Mouse (Mus musculus) liver, adult 2 months (tissue): ENCODE data around the gene Ebf1. TPM values are rescaled to one million over a fixed set of nuclear protein-coding genes. Genes with fewer than 3 reads are reported as not detected.

ENCODE experiments used
- DNase-seq: peaks from one replicate; pipeline ENCODE4 v3.0.0-alpha.2; 2011; ENCODE audit warnings: low read depth, low spot score; ENCODE audit errors: extremely low read depth
- H3K27ac ChIP-seq: fragments of 200-500 bp; replicated peaks from 2 replicates; pipeline ENCODE4 v1.5.1; 2012; ENCODE audit warnings: low read depth, mild to moderate bottlenecking, control low read depth, inconsistent platforms, low read length; ENCODE audit not compliant: insufficient read depth
- H3K27me3 ChIP-seq: fragments of 200-500 bp; 2 replicates; pipeline ENCODE4 v1.6.1; 2012; ENCODE audit warnings: mild to moderate bottlenecking, moderate library complexity, low read length, inconsistent platforms; ENCODE audit not compliant: control insufficient read depth, insufficient read depth
- H3K36me3 ChIP-seq: fragments of 200-500 bp; 2 replicates; pipeline ENCODE4 v1.6.1; 2012; ENCODE audit warnings: low read length, inconsistent platforms; ENCODE audit not compliant: control insufficient read depth, insufficient read depth
- H3K4me1 ChIP-seq: fragments of 200-500 bp; 2 replicates; pipeline ENCODE4 v1.6.1; 2011; ENCODE audit warnings: low read length; ENCODE audit not compliant: control insufficient read depth, insufficient read depth
- H3K4me3 ChIP-seq: fragments of 200-500 bp; 2 replicates; pipeline ENCODE4 v1.5.1; 2011; ENCODE audit warnings: low read depth, mild to moderate bottlenecking, control low read depth, low read length, moderate library complexity; ENCODE audit not compliant: insufficient read depth
- H3K79me2 ChIP-seq: fragments of 200-500 bp; 2 replicates; pipeline ENCODE4 v1.6.1; 2012; ENCODE audit warnings: inconsistent platforms, mild to moderate bottlenecking, low read length, moderate library complexity; ENCODE audit not compliant: control insufficient read depth, insufficient read depth
- H3K9ac ChIP-seq: fragments of 200-500 bp; 2 replicates; pipeline ENCODE4 v1.6.1; 2012; ENCODE audit warnings: low read depth, mild to moderate bottlenecking, control low read depth, inconsistent platforms, low read length
- CTCF ChIP-seq: fragments of 200-500 bp; IDR thresholded peaks from 2 replicates; pipeline ENCODE4 v1.5.1; 2011; ENCODE audit warnings: low read depth, low read length, control low read depth
- POLR2A ChIP-seq: fragments of 200-500 bp; IDR thresholded peaks from 2 replicates; pipeline ENCODE4 v1.6.1; 2011; ENCODE audit warnings: low read length, control low read depth; ENCODE audit not compliant: insufficient read depth; ENCODE audit errors: extremely low read depth
- WGBS: fragments of 180-500 bp; shearing (Covaris S2); methylation state at CpG from one replicate; pipeline ENCODE4 v1.1.7; 2018; 5-methylcytosine and 5-hydroxymethylcytosine counted together
- polyA plus RNA-seq: library from polyadenylated mRNA; depleted of rRNA; stranded (reverse); fragments of >200 nt; gene quantifications from 2 replicates; pipeline ENCODE4 v1.2.3, GENCODE M21; 2012
- total RNA-seq: library from RNA; depleted of rRNA; stranded (reverse); fragments of >200 nt; gene quantifications from 2 replicates; pipeline ENCODE4 v1.2.3, GENCODE M21; 2014

Gene Ebf1
- total and polyA plus RNA-seq, 2 experiments: 0.23 to 0.37 TPM

GRCm38 (mm10) chr11:44873876-44874275, 256.8 kb downstream of the Ebf1 start:
- TF ChIP-seq POLR2A (no peak), CTCF (no peak)
- 39% methylated on average over 1 of the region's 1 CpGs for WGBS
- no peak for DNase-seq
- Histone ChIP-seq H3K4me3 (no peak overlapping the region), H3K27ac (no peak overlapping the region), H3K36me3 (no peaks in the 10 kb centered on the region), H3K4me1 (no peaks in the 10 kb centered on the region), H3K9ac (no peak overlapping the region), H3K79me2 (no peaks in the 10 kb centered on the region), H3K27me3 (no peaks in the 10 kb centered on the region)

- no peak overlapping the region for H3K4me3 ChIP-seq
- H3K79me2 ChIP-seq: no peaks in the 10 kb centered on the region
- H3K27ac ChIP-seq: no peak overlapping the region
- H3K36me3 ChIP-seq: no peaks in the 10 kb centered on the region
- H3K9ac ChIP-seq: no peak overlapping the region
- no peaks in the 10 kb centered on the region for H3K27me3 ChIP-seq
- WGBS: 85% methylated on average over 3 of the region's 3 CpGs
- DNase-seq: no peak
- no peak for TF ChIP-seq POLR2A
- TF ChIP-seq CTCF: no peak
- no peaks in the 10 kb centered on the region for H3K4me1 ChIP-seq
These were observed 258.1 kb downstream of the Ebf1 start for GRCm38 (mm10) chr11:44875171-44875570.

GRCm38 (mm10) chr11:44881056-44881683, 264.1 kb downstream of the Ebf1 start:
- 48% methylated on average over 9 of the region's 9 CpGs for WGBS
- no peak for DNase-seq

GRCm38 (mm10) chr11:44882476-44882970, 265.4 kb downstream of the Ebf1 start:
- Histone ChIP-seq H3K4me1 (no peaks in the 10 kb centered on the region), H3K36me3 (no peaks in the 10 kb centered on the region), H3K79me2 (no peaks in the 10 kb centered on the region), H3K4me3 (no peak overlapping the region), H3K27ac (no peak overlapping the region), H3K27me3 (no peaks in the 10 kb centered on the region; the same call in 1 of the 2 replicates), H3K9ac (no peak overlapping the region)
- DNase-seq: no peak
- 90% methylated on average over 4 of the region's 4 CpGs for WGBS
- TF ChIP-seq CTCF: no peak
- no peak for TF ChIP-seq POLR2A

More at GRCm38 (mm10) chr11:44881056-44881683, 264.1 kb downstream of the Ebf1 start:
- Histone ChIP-seq H3K79me2 (no peaks in the 10 kb centered on the region), H3K36me3 (no peaks in the 10 kb centered on the region), H3K27ac (no peak overlapping the region), H3K27me3 (no peaks in the 10 kb centered on the region; the same call in 1 of the 2 replicates), H3K9ac (no peak overlapping the region), H3K4me3 (no peak overlapping the region), H3K4me1 (no peaks in the 10 kb centered on the region)
- TF ChIP-seq POLR2A: no peak
- no peak for TF ChIP-seq CTCF

GRCm38 (mm10) chr11:44884337-44884736, 267.2 kb downstream of the Ebf1 start:
- 36% methylated on average over 3 of the region's 3 CpGs for WGBS
- no peak for TF ChIP-seq CTCF
- TF ChIP-seq POLR2A: no peak

GRCm38 (mm10) chr11:44886897-44887296, 269.8 kb downstream of the Ebf1 start:
- peaks cover 3% of the 10 kb centered on the region; the same call in 1 of the 2 replicates for H3K27me3 ChIP-seq
- no peaks in the 10 kb centered on the region for H3K36me3 ChIP-seq
- no peaks in the 10 kb centered on the region for H3K4me1 ChIP-seq
- TF ChIP-seq CTCF (no peak), POLR2A (no peak)
- no peak for DNase-seq
- no peak overlapping the region for H3K4me3 ChIP-seq
- no peak overlapping the region for H3K27ac ChIP-seq
- WGBS: 96% methylated on average over 2 of the region's 2 CpGs
- H3K9ac ChIP-seq: no peak overlapping the region
- no peaks in the 10 kb centered on the region for H3K79me2 ChIP-seq

More at GRCm38 (mm10) chr11:44884337-44884736, 267.2 kb downstream of the Ebf1 start:
- H3K27ac ChIP-seq: no peak overlapping the region
- H3K4me3 ChIP-seq: no peak overlapping the region
- no peaks in the 10 kb centered on the region for H3K36me3 ChIP-seq
- H3K4me1 ChIP-seq: no peaks in the 10 kb centered on the region
- H3K27me3 ChIP-seq: no peaks in the 10 kb centered on the region; the same call in 1 of the 2 replicates
- no peak for DNase-seq
- no peak overlapping the region for H3K9ac ChIP-seq
- H3K79me2 ChIP-seq: no peaks in the 10 kb centered on the region
